Mouse (Mus musculus): ENCODE data around the gene Ano2. TPM values are rescaled to one million over a fixed set of nuclear protein-coding genes. Genes with fewer than 3 reads are reported as not detected.

The Ano2 gene
- total RNA-seq, 2 experiments from 2014 or later: 5.6 to 8.3 TPM

- no peak for TF ChIP-seq CTCF (conservative IDR thresholded peaks at IDR 0.05)
- Histone ChIP-seq H3K4me3 (no peak overlapping the region), H3K27ac (no peak overlapping the region)
- DNase-seq (ENCODE audit: low spot score in 2 of 2): no peak
Observed at GRCm38 (mm10) chr6:125878671-125879070, 188.5 kb downstream of the Ano2 start.

GRCm38 (mm10) chr6:125879306-125879705 lies 189.1 kb downstream of the Ano2 start:
- Histone ChIP-seq H3K27ac (no peak overlapping the region), H3K4me3 (no peak overlapping the region)
- no peak for TF ChIP-seq CTCF (conservative IDR thresholded peaks at IDR 0.05)
- no peak for DNase-seq (ENCODE audit: low spot score in 2 of 2)

GRCm38 (mm10) chr6:125888596-125888995 lies 198.4 kb downstream of the Ano2 start:
- no peak for TF ChIP-seq CTCF (conservative IDR thresholded peaks at IDR 0.05)
- Histone ChIP-seq H3K4me3 (no peak overlapping the region), H3K27ac (no peak overlapping the region)
- DNase-seq (ENCODE audit: low spot score in 2 of 2): no peak

GRCm38 (mm10) chr6:125894340-125894739 lies 204.1 kb downstream of the Ano2 start:
- H3K4me3 ChIP-seq: no peak overlapping the region
- DNase-seq (ENCODE audit: low spot score in 2 of 2): no peak
- TF ChIP-seq CTCF (conservative IDR thresholded peaks at IDR 0.05): no peak
- no peak overlapping the region for H3K27ac ChIP-seq

GRCm38 (mm10) chr6:125914446-125914845 lies 224.2 kb downstream of the Ano2 start:
- peak overlapping the region; percentile 72 for H3K27ac ChIP-seq
- DNase-seq (ENCODE audit: low spot score in 2 of 2): peak in 1 of 2 experiments; percentile 22
- TF ChIP-seq CTCF (conservative IDR thresholded peaks at IDR 0.05): no peak
- no peak overlapping the region for H3K4me3 ChIP-seq

- DNase-seq (ENCODE audit: low spot score in 2 of 2): peak in 1 of 2 experiments; percentile 25
- Histone ChIP-seq H3K4me3 (no peak overlapping the region), H3K27ac (no peak overlapping the region)
- TF ChIP-seq CTCF (conservative IDR thresholded peaks at IDR 0.05): no peak
Observed at GRCm38 (mm10) chr6:125922746-125923145, 232.5 kb downstream of the Ano2 start.

- no peak for TF ChIP-seq CTCF (conservative IDR thresholded peaks at IDR 0.05)
- DNase-seq (ENCODE audit: low spot score in 2 of 2): no peak
- Histone ChIP-seq H3K27ac (no peak overlapping the region), H3K4me3 (no peak overlapping the region)
Observed at GRCm38 (mm10) chr6:125924979-125925378, 234.8 kb downstream of the Ano2 start.

GRCm38 (mm10) chr6:125925861-125926260 lies 235.6 kb downstream of the Ano2 start:
- Histone ChIP-seq H3K4me3 (no peak overlapping the region), H3K27ac (no peak overlapping the region)
- no peak for DNase-seq (ENCODE audit: low spot score in 2 of 2)
- TF ChIP-seq CTCF (conservative IDR thresholded peaks at IDR 0.05): no peak

GRCm38 (mm10) chr6:125931926-125932325 lies 241.7 kb downstream of the Ano2 start:
- no peak overlapping the region for H3K4me3 ChIP-seq
- TF ChIP-seq CTCF (conservative IDR thresholded peaks at IDR 0.05): no peak
- no peak for DNase-seq (ENCODE audit: low spot score in 2 of 2)
- H3K27ac ChIP-seq: no peak overlapping the region

- no peak overlapping the region for H3K4me3 ChIP-seq
- peak; percentile 13 to 50 for DNase-seq (ENCODE audit: low spot score in 2 of 2)
- no peak overlapping the region for H3K27ac ChIP-seq
- TF ChIP-seq CTCF (conservative IDR thresholded peaks at IDR 0.05): peak; percentile 92
Observed at GRCm38 (mm10) chr6:125954965-125955364, 264.7 kb downstream of the Ano2 start.

GRCm38 (mm10) chr6:125973551-125973950 lies 283.3 kb downstream of the Ano2 start:
- no peak for TF ChIP-seq CTCF (conservative IDR thresholded peaks at IDR 0.05)
- Histone ChIP-seq H3K27ac (no peak overlapping the region), H3K4me3 (no peak overlapping the region)
- DNase-seq (ENCODE audit: low spot score in 2 of 2): no peak

- no peak overlapping the region for H3K27ac ChIP-seq
- H3K4me3 ChIP-seq: no peak overlapping the region
- DNase-seq (ENCODE audit: low spot score in 2 of 2): no peak
- no peak for TF ChIP-seq CTCF (conservative IDR thresholded peaks at IDR 0.05)
Observed at GRCm38 (mm10) chr6:125975788-125976465, 285.7 kb downstream of the Ano2 start.

GRCm38 (mm10) chr6:125979601-125980000 lies 289.4 kb downstream of the Ano2 start:
- no peak for DNase-seq (ENCODE audit: low spot score in 2 of 2)
- Histone ChIP-seq H3K4me3 (no peak overlapping the region), H3K27ac (no peak overlapping the region)
- no peak for TF ChIP-seq CTCF (conservative IDR thresholded peaks at IDR 0.05)

GRCm38 (mm10) chr6:125984050-125984449 lies 293.8 kb downstream of the Ano2 start:
- TF ChIP-seq CTCF (conservative IDR thresholded peaks at IDR 0.05): no peak
- DNase-seq (ENCODE audit: low spot score in 2 of 2): no peak
- no peak overlapping the region for H3K4me3 ChIP-seq

More at GRCm38 (mm10) chr6:125984050-125984449, 293.8 kb downstream of the Ano2 start:
- H3K27ac ChIP-seq: no peak overlapping the region
